Mouse (Mus musculus) testis, adult 2 months (tissue): ENCODE results near the gene Coq10b. TPM values are rescaled to one million over a fixed set of nuclear protein-coding genes. Genes with fewer than 3 reads are reported as not detected.
"Not testable (repeated sequence)": the region's sequence is repeated elsewhere in the genome, so short reads cannot be mapped to it uniquely, and the experiment has no call there.

Experiments
- H3K27ac ChIP-seq: fragments of 200-500 bp; 2 replicates; pipeline ENCODE4 v1.5.1; 2012; ENCODE audit warnings: low read depth, low read length; ENCODE audit not compliant: control insufficient read depth, insufficient read depth
- H3K27me3 ChIP-seq: fragments of 200-500 bp; 2 replicates; pipeline ENCODE4 v1.6.1; 2012; ENCODE audit warnings: mild to moderate bottlenecking, low read length, moderate library complexity; ENCODE audit not compliant: control insufficient read depth, insufficient read depth
- H3K36me3 ChIP-seq: fragments of 200-500 bp; 2 replicates; pipeline ENCODE4 v1.6.1; 2012; ENCODE audit warnings: mild to moderate bottlenecking, low read length; ENCODE audit not compliant: control insufficient read depth, insufficient read depth
- H3K4me1 ChIP-seq: fragments of 200-500 bp; 2 replicates; pipeline ENCODE4 v1.6.1; 2012; ENCODE audit warnings: low read length; ENCODE audit not compliant: control insufficient read depth, insufficient read depth
- H3K4me3 ChIP-seq: fragments of 200-500 bp; 2 replicates; pipeline ENCODE4 v1.5.1; 2012; ENCODE audit warnings: low read depth, mild to moderate bottlenecking, low read length, moderate library complexity, mixed read lengths; ENCODE audit not compliant: control insufficient read depth
- CTCF ChIP-seq: fragments of 200-500 bp; IDR thresholded peaks from 2 replicates; pipeline ENCODE4 v1.5.1; 2012; ENCODE audit warnings: low read depth, mild to moderate bottlenecking, inconsistent platforms, low read length, moderate library complexity; ENCODE audit not compliant: control insufficient read depth, insufficient read depth, insufficient replicate concordance
- POLR2A ChIP-seq: fragments of 200-500 bp; IDR thresholded peaks from 2 replicates; pipeline ENCODE4 v1.6.1; 2012; ENCODE audit warnings: low read depth, mild to moderate bottlenecking, inconsistent platforms, low read length, moderate library complexity; ENCODE audit not compliant: control insufficient read depth
- polyA plus RNA-seq: library from polyadenylated mRNA; depleted of rRNA; stranded (reverse); fragments of >200 nt; gene quantifications from 2 replicates; pipeline ENCODE4 v1.2.3, GENCODE M21; 2012; rRNA removed

Coq10b gene
- 16.0 and 20.5 TPM in 2 replicates for polyA plus RNA-seq

DNA sequence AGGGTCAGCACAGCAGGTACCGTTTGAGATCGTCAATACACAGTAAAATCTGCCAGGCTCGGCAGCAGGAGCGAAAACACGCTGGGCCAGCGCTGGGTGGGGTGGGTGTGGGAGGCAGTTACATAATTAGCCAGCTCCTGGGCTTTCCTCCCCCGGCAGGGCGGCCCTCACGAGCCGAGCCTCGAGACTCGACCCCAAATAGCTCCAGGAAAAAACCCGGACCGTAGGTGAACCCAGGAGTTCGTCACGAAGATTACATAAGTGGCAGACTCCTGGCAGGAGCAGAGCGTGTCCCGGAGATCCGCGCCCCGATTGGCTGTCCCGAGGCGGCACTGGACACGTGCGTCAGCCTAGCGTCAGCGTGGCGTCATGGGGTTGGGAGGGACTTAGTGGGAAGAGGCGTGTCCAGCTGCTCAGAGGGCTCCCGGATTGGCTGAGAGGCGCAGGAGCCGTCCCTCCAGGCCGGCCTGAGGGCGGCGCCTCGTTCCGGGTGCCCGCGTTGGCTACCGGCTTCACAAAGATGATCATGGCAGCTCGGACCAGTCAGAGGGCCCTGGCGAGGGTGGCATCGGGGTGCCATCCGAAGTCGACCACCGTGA, at the start of gene Coq10b:
Coq10b (plus strand) TSS at position 416 of the 599 bp plus-strand sequence.
- Histone ChIP-seq H3K36me3 (no peaks in the 10 kb centered on the region), H3K27ac (peak within 1 kb of the TSS; percentile 93), H3K4me3 (peak within 1 kb of the TSS; percentile 99)

DNA sequence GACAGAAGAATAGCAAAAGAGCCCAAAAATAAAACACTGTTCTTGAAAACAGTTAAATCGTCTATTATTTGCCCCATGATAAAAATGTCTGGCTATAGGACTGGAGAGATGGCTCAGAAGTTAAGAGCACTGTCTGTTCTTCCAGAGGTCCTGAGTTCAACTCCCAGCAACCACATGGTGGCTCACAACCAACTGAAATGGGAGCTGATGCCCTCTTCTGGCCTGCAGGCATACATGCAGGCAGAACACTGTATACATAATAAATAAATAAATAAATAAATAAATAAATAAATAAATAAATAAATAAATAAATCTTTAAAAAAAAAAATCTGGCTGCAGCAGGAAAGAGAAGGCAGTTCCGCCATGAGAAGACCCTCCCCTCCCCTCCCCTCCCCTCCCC, 44.3 kb upstream of the Coq10b start:
- not testable (repeated sequence) for H3K4me3 ChIP-seq, H3K27me3 ChIP-seq, H3K36me3 ChIP-seq, H3K4me1 ChIP-seq, H3K27ac ChIP-seq

More for the DNA sequence above, at the start of gene Coq10b:
- H3K27me3 ChIP-seq, result no peaks in the 10 kb centered on the region
- H3K4me1 ChIP-seq, result peaks cover 2% of the 10 kb centered on the region
- TF ChIP-seq CTCF (no peak), POLR2A (peak; percentile 78)

DNA sequence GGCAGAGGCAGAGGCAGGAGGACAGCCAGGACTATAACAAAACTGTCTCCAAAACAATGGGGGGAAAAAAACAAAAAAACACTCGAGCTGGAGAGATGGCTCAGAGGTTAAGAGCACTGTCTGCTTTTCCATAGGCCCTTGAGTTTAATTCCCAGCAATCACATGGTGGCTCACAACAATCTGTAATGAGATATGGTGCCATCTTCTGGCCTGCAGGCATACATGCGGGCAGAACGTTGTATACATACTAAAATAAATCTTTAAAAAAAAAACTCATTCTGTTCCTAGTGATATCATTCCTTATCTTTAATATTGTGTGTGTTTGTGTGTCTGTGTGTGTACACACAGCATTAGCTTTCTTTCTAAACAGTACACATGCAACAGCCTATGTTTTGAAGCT, 40.1 kb upstream of the Coq10b start:
- peaks cover 1% of the 10 kb centered on the region; the same call in 1 of the 2 replicates for H3K36me3 ChIP-seq
- H3K4me1 ChIP-seq, result no peaks in the 10 kb centered on the region
- no peak overlapping the region for H3K27ac ChIP-seq
- H3K4me3 ChIP-seq, result no peak overlapping the region
- H3K27me3 ChIP-seq, result no peaks in the 10 kb centered on the region
- no peak for TF ChIP-seq CTCF
- no peak for TF ChIP-seq POLR2A

DNA sequence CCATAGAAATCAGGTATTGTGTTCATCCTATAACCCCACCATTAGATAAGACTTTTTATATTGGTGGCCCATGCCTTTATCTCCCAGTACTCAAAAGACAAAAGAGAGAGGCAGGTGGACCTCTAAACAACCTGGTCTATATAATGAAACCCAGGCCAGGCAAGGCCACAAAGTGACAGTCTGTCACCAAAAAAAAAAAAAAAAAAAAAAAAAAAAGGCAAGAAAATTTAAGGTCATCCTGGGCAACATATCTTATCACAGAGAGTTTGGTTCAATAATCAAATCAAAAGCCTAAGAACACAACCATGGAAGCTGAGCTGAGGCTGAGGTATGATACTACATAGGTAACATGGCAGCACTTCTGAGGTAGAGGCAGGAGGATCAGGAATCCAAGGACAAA, 30.7 kb upstream of the Coq10b start:
- Histone ChIP-seq H3K36me3 (no peaks in the 10 kb centered on the region; the same call in 1 of the 2 replicates), H3K27ac (no peak overlapping the region), H3K4me3 (no peak overlapping the region), H3K4me1 (no peaks in the 10 kb centered on the region), H3K27me3 (no peaks in the 10 kb centered on the region)
- no peak for TF ChIP-seq POLR2A
- no peak for TF ChIP-seq CTCF

DNA sequence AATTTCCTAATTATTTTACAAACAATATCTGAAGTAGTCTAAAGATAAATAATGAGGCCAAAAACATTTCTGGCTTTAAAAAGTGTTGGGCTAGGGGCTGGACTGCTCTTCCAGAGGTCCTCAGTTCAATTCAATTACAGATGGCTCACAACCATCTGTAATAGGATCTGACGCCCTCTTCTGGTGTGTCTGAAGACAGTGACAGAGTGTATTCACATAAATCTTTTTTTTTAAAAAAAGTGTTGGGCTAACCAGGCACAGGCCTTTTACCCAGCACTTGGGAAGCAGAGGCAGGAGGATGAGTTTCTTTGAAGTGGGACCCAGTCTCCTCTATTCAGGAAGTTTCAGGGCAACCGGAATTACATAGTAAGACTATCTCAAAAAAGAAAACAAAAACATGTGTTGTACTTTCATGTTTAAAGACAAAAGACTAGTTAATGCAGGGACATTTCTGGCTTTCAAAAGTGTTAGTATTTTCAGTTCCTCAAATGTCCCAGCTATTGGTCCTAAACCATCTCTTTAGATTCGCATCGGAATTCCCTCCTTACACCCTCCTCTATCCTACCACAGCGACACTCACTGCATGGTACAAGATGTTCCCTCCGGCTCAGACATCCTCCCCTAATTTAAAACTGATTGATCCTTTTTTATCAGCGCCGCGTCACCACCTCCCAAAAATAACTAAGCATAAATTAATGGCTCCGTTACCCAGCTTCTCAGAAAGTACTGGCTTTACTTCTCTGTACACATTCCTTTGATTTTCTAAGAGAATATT, 26.7 kb upstream of the Coq10b start:
- Histone ChIP-seq H3K27me3 (no peaks in the 10 kb centered on the region), H3K27ac (peak overlapping the region; percentile 100), H3K36me3 (no peaks in the 10 kb centered on the region), H3K4me1 (no peaks in the 10 kb centered on the region), H3K4me3 (peak overlapping the region; percentile 98; the same call in 1 of the 2 replicates)
- TF ChIP-seq CTCF (no peak), POLR2A (no peak)

DNA sequence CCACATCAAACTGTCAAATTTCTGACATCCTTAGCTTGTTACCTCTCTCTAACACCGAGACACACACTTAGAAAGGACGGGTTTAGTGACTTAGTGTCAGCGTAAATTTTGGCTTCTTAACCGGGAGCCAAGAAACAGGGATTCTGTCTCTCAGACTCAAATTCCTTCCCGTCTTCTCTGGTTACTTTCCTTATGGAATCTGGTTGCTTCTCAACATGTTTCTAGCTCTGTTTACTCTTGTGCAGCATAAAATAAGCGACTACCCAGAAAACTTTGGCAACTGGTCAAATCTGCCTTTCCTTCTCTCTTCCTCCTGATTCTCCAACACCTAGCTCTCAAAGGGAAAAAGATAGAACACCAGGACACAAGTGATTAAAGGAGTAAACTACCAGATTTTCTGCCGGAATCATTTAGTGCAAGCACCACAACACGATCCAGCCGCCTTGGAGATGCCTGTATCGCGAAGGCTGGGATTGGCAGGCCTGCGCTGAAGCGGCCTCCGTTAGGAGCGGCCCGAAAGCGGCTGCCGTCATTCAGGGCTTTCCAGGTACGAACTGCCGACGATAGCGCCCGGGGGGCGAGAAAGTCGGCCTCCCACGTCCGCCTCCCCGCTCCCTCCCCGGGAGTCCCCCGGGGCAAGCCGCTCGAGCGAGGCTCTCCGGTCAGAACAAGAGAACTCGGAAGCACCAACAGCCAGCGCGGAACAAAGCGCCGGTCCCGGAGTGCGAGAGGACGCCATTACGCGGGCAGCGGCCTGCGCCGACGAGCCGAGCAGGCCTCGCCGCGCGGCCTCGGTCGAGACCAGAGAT, 25.9 kb upstream of the Coq10b start:
- H3K4me1 ChIP-seq, result no peaks in the 10 kb centered on the region; the same call in 1 of the 2 replicates
- H3K27me3 ChIP-seq, result no peaks in the 10 kb centered on the region
- H3K36me3 ChIP-seq, result no peaks in the 10 kb centered on the region
- TF ChIP-seq CTCF (no peak), POLR2A (no peak)
- peak overlapping the region; percentile 100 for H3K27ac ChIP-seq
- peak overlapping the region; percentile 98 for H3K4me3 ChIP-seq

DNA sequence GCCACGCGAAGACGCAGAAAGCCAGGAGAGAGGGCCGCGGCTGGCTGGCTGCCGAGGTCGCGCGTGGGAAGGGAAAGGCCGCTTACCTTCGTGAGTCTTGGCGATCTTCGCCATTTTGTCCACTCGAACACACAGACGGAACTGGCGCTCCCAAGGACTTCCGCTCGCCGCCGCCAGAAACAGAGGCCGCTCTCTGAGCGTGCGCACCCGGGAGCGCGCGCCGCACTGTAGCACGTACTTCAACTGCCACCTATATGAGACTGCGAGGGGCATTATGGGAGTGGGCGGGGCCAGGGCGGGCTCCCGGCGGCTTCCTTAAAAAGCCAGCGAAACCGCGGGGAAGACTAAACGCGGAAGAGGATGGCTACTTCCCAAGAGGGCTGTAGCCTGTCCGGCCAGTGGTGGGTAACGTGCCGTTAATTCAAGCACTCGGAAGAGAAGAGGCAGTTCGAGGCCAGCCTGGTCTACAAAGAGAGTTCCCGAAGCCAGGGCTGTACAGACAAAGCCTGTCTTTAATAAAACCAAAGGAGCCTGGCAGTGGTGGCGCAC, 25.2 kb upstream of the Coq10b start, which contains the start of gene Sf3b1:
Sf3b1 (minus strand) TSS at position 229 of the 549 bp plus-strand sequence.
- Histone ChIP-seq H3K27ac (peak within 1 kb of the TSS; percentile 100), H3K4me1 (no peaks in the 10 kb centered on the region; the same call in 1 of the 2 replicates), H3K27me3 (no peaks in the 10 kb centered on the region), H3K4me3 (peak within 1 kb of the TSS; percentile 98), H3K36me3 (no peaks in the 10 kb centered on the region)
- no peak for TF ChIP-seq CTCF
- peak; percentile 91 for TF ChIP-seq POLR2A
